Mouse (Mus musculus): ENCODE measurements around the gene Sox6. TPM values are rescaled to one million over a fixed set of nuclear protein-coding genes. Genes with fewer than 3 reads are reported as not detected.

Gene Sox6
- polyA plus RNA-seq, 1 experiment, result 6.0 TPM

GRCm38 (mm10) chr7:115895831-115896230 lies 142.8 kb downstream of the Sox6 start:
- no peak for TF ChIP-seq POLR2A (IDR thresholded peaks at IDR 0.05; ENCODE audit: low read depth, low read length)
- no peak for TF ChIP-seq CTCF (IDR thresholded peaks at IDR 0.05; ENCODE audit: extremely low read depth, insufficient read depth, insufficient read length, insufficient replicate concordance)
- DNase-seq (ENCODE audit: low read depth in 1 of 2, low spot score in 2 of 2), result no peak
- WGBS, result 86% methylated on average over 6 of the region's 6 CpGs
- no peaks in the 10 kb centered on the region for H3K27me3 ChIP-seq (ENCODE audit: control insufficient read depth, insufficient read depth, low read length)
- H3K4me3 ChIP-seq (ENCODE audit: extremely low read depth, insufficient read depth, insufficient read length), result no peak overlapping the region
- no peak overlapping the region for H3K27ac ChIP-seq (ENCODE audit: insufficient read depth, low read length)
- no peaks in the 10 kb centered on the region for H3K36me3 ChIP-seq (ENCODE audit: control insufficient read depth, insufficient read depth, low read length)
- no peaks in the 10 kb centered on the region for H3K4me1 ChIP-seq (ENCODE audit: control insufficient read depth, insufficient read depth, insufficient read length)

GRCm38 (mm10) chr7:115895028-115895671 lies 143.4 kb downstream of the Sox6 start:
- Histone ChIP-seq H3K4me3 (ENCODE audit: extremely low read depth, insufficient read depth, insufficient read length) (no peak overlapping the region), H3K27ac (ENCODE audit: insufficient read depth, low read length) (no peak overlapping the region), H3K4me1 (ENCODE audit: control insufficient read depth, insufficient read depth, insufficient read length) (no peaks in the 10 kb centered on the region), H3K27me3 (ENCODE audit: control insufficient read depth, insufficient read depth, low read length) (no peaks in the 10 kb centered on the region), H3K36me3 (ENCODE audit: control insufficient read depth, insufficient read depth, low read length) (no peaks in the 10 kb centered on the region)
- TF ChIP-seq CTCF (IDR thresholded peaks at IDR 0.05; ENCODE audit: extremely low read depth, insufficient read depth, insufficient read length, insufficient replicate concordance) (no peak), POLR2A (IDR thresholded peaks at IDR 0.05; ENCODE audit: low read depth, low read length) (no peak)
- no peak for DNase-seq (ENCODE audit: low read depth in 1 of 2, low spot score in 2 of 2)
- 92% methylated on average over 4 of the region's 4 CpGs for WGBS

- H3K4me1 ChIP-seq (ENCODE audit: control insufficient read depth, insufficient read depth, insufficient read length), result no peaks in the 10 kb centered on the region
- no peak overlapping the region for H3K4me3 ChIP-seq (ENCODE audit: extremely low read depth, insufficient read depth, insufficient read length)
- DNase-seq (ENCODE audit: low read depth in 1 of 2, low spot score in 2 of 2), result no peak
- TF ChIP-seq POLR2A (IDR thresholded peaks at IDR 0.05; ENCODE audit: low read depth, low read length), result no peak
- no peak for TF ChIP-seq CTCF (IDR thresholded peaks at IDR 0.05; ENCODE audit: extremely low read depth, insufficient read depth, insufficient read length, insufficient replicate concordance)
- no peak overlapping the region for H3K27ac ChIP-seq (ENCODE audit: insufficient read depth, low read length)
- H3K36me3 ChIP-seq (ENCODE audit: control insufficient read depth, insufficient read depth, low read length), result no peaks in the 10 kb centered on the region
- WGBS, result 92% methylated on average over 3 of the region's 3 CpGs
- no peaks in the 10 kb centered on the region for H3K27me3 ChIP-seq (ENCODE audit: control insufficient read depth, insufficient read depth, low read length)
Observed at GRCm38 (mm10) chr7:115891482-115891881, 147.1 kb downstream of the Sox6 start.

- Histone ChIP-seq H3K4me1 (ENCODE audit: control insufficient read depth, insufficient read depth, insufficient read length) (no peaks in the 10 kb centered on the region), H3K27me3 (ENCODE audit: control insufficient read depth, insufficient read depth, low read length) (no peaks in the 10 kb centered on the region), H3K27ac (ENCODE audit: insufficient read depth, low read length) (no peak overlapping the region), H3K4me3 (ENCODE audit: extremely low read depth, insufficient read depth, insufficient read length) (no peak overlapping the region), H3K36me3 (ENCODE audit: control insufficient read depth, insufficient read depth, low read length) (no peaks in the 10 kb centered on the region)
- no peak for DNase-seq (ENCODE audit: low read depth in 1 of 2, low spot score in 2 of 2)
- no peak for TF ChIP-seq CTCF (IDR thresholded peaks at IDR 0.05; ENCODE audit: extremely low read depth, insufficient read depth, insufficient read length, insufficient replicate concordance)
- TF ChIP-seq POLR2A (IDR thresholded peaks at IDR 0.05; ENCODE audit: low read depth, low read length), result no peak
- WGBS, result 94% methylated on average over 7 of the region's 7 CpGs
Observed at GRCm38 (mm10) chr7:115889926-115890325, 148.7 kb downstream of the Sox6 start.

GRCm38 (mm10) chr7:115888561-115888960 lies 150.0 kb downstream of the Sox6 start:
- no peak overlapping the region for H3K27ac ChIP-seq (ENCODE audit: insufficient read depth, low read length)
- WGBS, result 97% methylated on average over 1 of the region's 1 CpGs
- no peak overlapping the region for H3K4me3 ChIP-seq (ENCODE audit: extremely low read depth, insufficient read depth, insufficient read length)
- no peaks in the 10 kb centered on the region for H3K4me1 ChIP-seq (ENCODE audit: control insufficient read depth, insufficient read depth, insufficient read length)
- no peaks in the 10 kb centered on the region for H3K36me3 ChIP-seq (ENCODE audit: control insufficient read depth, insufficient read depth, low read length)
- TF ChIP-seq POLR2A (IDR thresholded peaks at IDR 0.05; ENCODE audit: low read depth, low read length) (no peak), CTCF (IDR thresholded peaks at IDR 0.05; ENCODE audit: extremely low read depth, insufficient read depth, insufficient read length, insufficient replicate concordance) (no peak)
- no peaks in the 10 kb centered on the region for H3K27me3 ChIP-seq (ENCODE audit: control insufficient read depth, insufficient read depth, low read length)
- DNase-seq (ENCODE audit: low read depth in 1 of 2, low spot score in 2 of 2), result no peak

GRCm38 (mm10) chr7:115888120-115888519 lies 150.5 kb downstream of the Sox6 start:
- H3K4me1 ChIP-seq (ENCODE audit: control insufficient read depth, insufficient read depth, insufficient read length), result no peaks in the 10 kb centered on the region
- 72% methylated on average over 7 of the region's 7 CpGs for WGBS
- DNase-seq (ENCODE audit: low read depth in 1 of 2, low spot score in 2 of 2), result no peak
- H3K4me3 ChIP-seq (ENCODE audit: extremely low read depth, insufficient read depth, insufficient read length), result no peak overlapping the region
- H3K27ac ChIP-seq (ENCODE audit: insufficient read depth, low read length), result no peak overlapping the region
- no peaks in the 10 kb centered on the region for H3K27me3 ChIP-seq (ENCODE audit: control insufficient read depth, insufficient read depth, low read length)
- TF ChIP-seq POLR2A (IDR thresholded peaks at IDR 0.05; ENCODE audit: low read depth, low read length) (no peak), CTCF (IDR thresholded peaks at IDR 0.05; ENCODE audit: extremely low read depth, insufficient read depth, insufficient read length, insufficient replicate concordance) (no peak)
- H3K36me3 ChIP-seq (ENCODE audit: control insufficient read depth, insufficient read depth, low read length), result no peaks in the 10 kb centered on the region

- 74% methylated on average over 2 of the region's 2 CpGs for WGBS
- no peaks in the 10 kb centered on the region for H3K36me3 ChIP-seq (ENCODE audit: control insufficient read depth, insufficient read depth, low read length)
- no peak overlapping the region for H3K27ac ChIP-seq (ENCODE audit: insufficient read depth, low read length)
- no peak for DNase-seq (ENCODE audit: low read depth in 1 of 2, low spot score in 2 of 2)
- H3K4me1 ChIP-seq (ENCODE audit: control insufficient read depth, insufficient read depth, insufficient read length), result no peaks in the 10 kb centered on the region
- no peaks in the 10 kb centered on the region for H3K27me3 ChIP-seq (ENCODE audit: control insufficient read depth, insufficient read depth, low read length)
- H3K4me3 ChIP-seq (ENCODE audit: extremely low read depth, insufficient read depth, insufficient read length), result no peak overlapping the region
- TF ChIP-seq CTCF (IDR thresholded peaks at IDR 0.05; ENCODE audit: extremely low read depth, insufficient read depth, insufficient read length, insufficient replicate concordance) (no peak), POLR2A (IDR thresholded peaks at IDR 0.05; ENCODE audit: low read depth, low read length) (no peak)
Observed at GRCm38 (mm10) chr7:115872903-115873302, 165.7 kb downstream of the Sox6 start.
